Mouse (Mus musculus) liver, embryonic 14.5 days (tissue): ENCODE results near the gene Marc2.

ENCODE experiments used
- CTCF ChIP-seq: IDR thresholded peaks from 2 replicates; pipeline ENCODE4 v1.5.1; 2016; ENCODE audit warnings: antibody characterized with exemption, low read depth, control low read depth
- EP300 ChIP-seq: IDR thresholded peaks from 2 replicates; pipeline ENCODE4 v1.6.1; 2016; ENCODE audit warnings: antibody characterized with exemption, low read depth

- TF ChIP-seq CTCF (no peak), EP300 (no peak)
Observed at GRCm38 (mm10) chr1:184881211-184881610, 35.0 kb upstream of the Marc2 start.
